Mouse (Mus musculus) heart, adult 2 months (tissue): ENCODE data around the gene Zscan22. TPM values are rescaled to one million over a fixed set of nuclear protein-coding genes. Genes with fewer than 3 reads are reported as not detected.

Source experiments
- DNase-seq, 2 experiments: peaks; one replicate each; pipeline ENCODE4 v3.0.0; 2021
- H3K27ac ChIP-seq: fragments of 200-600 bp; 2 replicates; pipeline ENCODE4 v1.8.1; 2022
- H3K27me3 ChIP-seq: fragments of 200-500 bp; 2 replicates; pipeline ENCODE4 v1.6.1; 2012; ENCODE audit warnings: mild to moderate bottlenecking, low read length, inconsistent platforms, mixed read lengths; ENCODE audit not compliant: control insufficient read depth, insufficient read depth
- H3K36me3 ChIP-seq: fragments of 200-500 bp; 2 replicates; pipeline ENCODE4 v1.6.1; 2012; ENCODE audit warnings: low read length, inconsistent platforms; ENCODE audit not compliant: control insufficient read depth, insufficient read depth
- H3K4me1 ChIP-seq: fragments of 200-500 bp; 2 replicates; pipeline ENCODE4 v1.6.1; 2011; ENCODE audit warnings: low read length; ENCODE audit not compliant: control insufficient read depth, insufficient read depth
- H3K4me3 ChIP-seq: fragments of 200-600 bp; 2 replicates; pipeline ENCODE4 v1.8.1; 2022
- H3K79me2 ChIP-seq: fragments of 200-500 bp; replicated peaks from 2 replicates; pipeline ENCODE4 v1.6.1; 2012; ENCODE audit warnings: mild to moderate bottlenecking, inconsistent platforms, low read length, moderate library complexity, mixed read lengths; ENCODE audit not compliant: control insufficient read depth, insufficient read depth
- H3K9ac ChIP-seq: fragments of 200-500 bp; 2 replicates; pipeline ENCODE4 v1.6.1; 2012; ENCODE audit warnings: low read depth, mild to moderate bottlenecking, control low read depth, inconsistent platforms, low read length, mixed read lengths
- CTCF ChIP-seq: fragments of 200-600 bp; IDR thresholded peaks from 2 replicates; pipeline ENCODE4 v1.8.1; 2022; ENCODE audit warnings: antibody characterized with exemption, mild to moderate bottlenecking, moderate library complexity
- EP300 ChIP-seq: fragments of 200-500 bp; IDR thresholded peaks from 2 replicates; pipeline ENCODE4 v1.6.1; 2011; ENCODE audit warnings: low read depth, low read length, control low read depth; ENCODE audit not compliant: insufficient read depth
- POLR2A ChIP-seq: fragments of 200-500 bp; IDR thresholded peaks from 2 replicates; pipeline ENCODE4 v1.6.1; 2011; ENCODE audit warnings: mild to moderate bottlenecking, low read depth, low read length, control low read depth; ENCODE audit not compliant: insufficient read depth
- WGBS: fragments of 180-500 bp; shearing (Covaris S2); methylation state at CpG from one replicate; pipeline ENCODE4 v1.1.7; 2018; 5-methylcytosine and 5-hydroxymethylcytosine counted together
- intact Hi-C: fragments of 180-260 bp; cut with DNase I; formaldehyde crosslinking; loops from one replicate; pipeline ENCODE4 v1.15.1; 2025
- polyA plus RNA-seq: library from polyadenylated mRNA; depleted of rRNA; stranded (reverse); fragments of >200 nt; gene quantifications from 2 replicates; pipeline ENCODE4 v1.2.3, GENCODE M21; 2012; rRNA removed
- total RNA-seq, 2 experiments: library from RNA; stranded (reverse); gene quantifications; 2 replicates each; pipeline ENCODE4 v1.2.3; 2021

Gene Zscan22
- total and polyA plus RNA-seq, 3 experiments: 5.7 to 6.0 (median 5.7) TPM

GRCm38 (mm10) chr7:12949872-12950229 is 52.2 kb downstream of the Zscan22 start:
- intact Hi-C loops: loop anchor here (2.0 kb wide), 3 partner anchors 15 to 29 kb away; partner anchors contain the start of genes Rnf225 and Zfp324
- Histone ChIP-seq H3K4me3 (peak overlapping the region; percentile 76), H3K9ac (peak overlapping the region; percentile 55), H3K79me2 (no peaks in the 10 kb centered on the region), H3K27ac (peak overlapping the region; percentile 72), H3K4me1 (peaks cover 2% of the 10 kb centered on the region), H3K27me3 (no peaks in the 10 kb centered on the region), H3K36me3 (no peaks in the 10 kb centered on the region)
- WGBS: under 1% methylated on average over 16 of the region's 16 CpGs
- no peak for TF ChIP-seq CTCF
- no peak for TF ChIP-seq POLR2A
- no peak for TF ChIP-seq EP300
- DNase-seq: no peak

GRCm38 (mm10) chr7:12954896-12955295 is 57.3 kb downstream of the Zscan22 start:
- Histone ChIP-seq H3K36me3 (no peaks in the 10 kb centered on the region), H3K79me2 (no peaks in the 10 kb centered on the region), H3K4me3 (no peak overlapping the region), H3K27ac (no peak overlapping the region), H3K4me1 (peaks cover 2% of the 10 kb centered on the region), H3K27me3 (no peaks in the 10 kb centered on the region), H3K9ac (no peak overlapping the region)
- intact Hi-C loops: no loop called here
- WGBS: 47% methylated on average over 3 of the region's 3 CpGs
- no peak for DNase-seq
- no peak for TF ChIP-seq EP300
- TF ChIP-seq POLR2A: no peak
- TF ChIP-seq CTCF: peak; percentile 27; the same call in 1 of the 2 replicates

GRCm38 (mm10) chr7:12957511-12957910 is 59.9 kb downstream of the Zscan22 start:
- no peak for DNase-seq
- intact Hi-C loops: no loop called here
- 69% methylated on average over 5 of the region's 5 CpGs for WGBS

More at GRCm38 (mm10) chr7:12957511-12957910, 59.9 kb downstream of the Zscan22 start:
- Histone ChIP-seq H3K4me1 (no peaks in the 10 kb centered on the region), H3K27me3 (no peaks in the 10 kb centered on the region), H3K4me3 (no peak overlapping the region), H3K9ac (no peak overlapping the region), H3K79me2 (no peaks in the 10 kb centered on the region), H3K36me3 (no peaks in the 10 kb centered on the region), H3K27ac (no peak overlapping the region)
- no peak for TF ChIP-seq CTCF

Other genes starting within 250 kb of the Zscan22 start
- gene Vmn2r55, start 212.8 kb upstream of the Zscan22 start, total RNA-seq: not detected
- gene Vmn2r55, start 212.8 kb upstream of the Zscan22 start, polyA plus RNA-seq: not detected in 2 replicates
- gene Vmn2r56, start 162.8 kb upstream of the Zscan22 start, total RNA-seq: not detected
- gene Vmn2r56, start 162.8 kb upstream of the Zscan22 start, polyA plus RNA-seq: not detected in 2 replicates
- gene Zscan18, start 94.2 kb upstream of the Zscan22 start, total RNA-seq: 1 to 10 TPM in 1 of 2 experiments, under 1 TPM in 1; 0.73 to 1.1 TPM
- 1.1 TPM in 2 replicates for gene Zscan18, start 94.2 kb upstream of the Zscan22 start, polyA plus RNA-seq
- 1 to 10 TPM; 4.9 to 5.2 TPM for gene Zfp329, start 79.0 kb upstream of the Zscan22 start, total RNA-seq
- gene Zfp329, start 79.0 kb upstream of the Zscan22 start, polyA plus RNA-seq: 1.1 and 2.9 TPM in 2 replicates
- 10 to 100 TPM; 15.9 to 18.0 TPM for gene Zfp110, start 63.1 kb upstream of the Zscan22 start, total RNA-seq
- gene Zfp110, start 63.1 kb upstream of the Zscan22 start, polyA plus RNA-seq: 4.9 and 9.6 TPM in 2 replicates
- 1 to 10 TPM; 3.0 to 3.5 TPM for gene Zfp128, start 16.6 kb upstream of the Zscan22 start, total RNA-seq
- gene Zfp128, start 16.6 kb upstream of the Zscan22 start, polyA plus RNA-seq: 1.3 and 3.0 TPM in 2 replicates
- gene Rps5, start 24.5 kb downstream of the Zscan22 start, total RNA-seq: 100 to 1,000 TPM; 525 to 621 TPM
- gene Rps5, start 24.5 kb downstream of the Zscan22 start, polyA plus RNA-seq: 842 and 914 TPM in 2 replicates
- gene Rnf225, start 29.6 kb downstream of the Zscan22 start, total RNA-seq: under 1 TPM; 0.18 to 0.23 TPM
- gene Rnf225, start 29.6 kb downstream of the Zscan22 start, polyA plus RNA-seq: 0.12 and 0.14 TPM in 2 replicates
- 1 to 10 TPM; 2.6 to 3.6 TPM for gene Zfp324, start 68.0 kb downstream of the Zscan22 start, total RNA-seq
- gene Zfp324, start 68.0 kb downstream of the Zscan22 start, polyA plus RNA-seq: 2.3 and 2.9 TPM in 2 replicates
- 1 to 10 TPM; 2.2 to 2.9 TPM for gene Zfp446, start 80.0 kb downstream of the Zscan22 start, total RNA-seq
- gene Zfp446, start 80.0 kb downstream of the Zscan22 start, polyA plus RNA-seq: 4.2 and 6.4 TPM in 2 replicates
- not detected for gene Slc27a5, start 100.4 kb downstream of the Zscan22 start, total RNA-seq
- 0.59 and 0.82 TPM in 2 replicates for gene Slc27a5, start 100.4 kb downstream of the Zscan22 start, polyA plus RNA-seq
- gene Trim28, start 101.3 kb downstream of the Zscan22 start, total RNA-seq: 10 to 100 TPM; 83.8 to 86.0 TPM
- gene Trim28, start 101.3 kb downstream of the Zscan22 start, polyA plus RNA-seq: 139 and 195 TPM in 2 replicates
- 1 to 10 TPM; 6.8 to 9.3 TPM for gene Zbtb45, start 112.2 kb downstream of the Zscan22 start, total RNA-seq
- gene Zbtb45, start 112.2 kb downstream of the Zscan22 start, polyA plus RNA-seq: 8.6 and 14.1 TPM in 2 replicates
- 100 to 1,000 TPM; 137 to 139 TPM for gene Chmp2a, start 137.0 kb downstream of the Zscan22 start, total RNA-seq
- gene Chmp2a, start 137.0 kb downstream of the Zscan22 start, polyA plus RNA-seq: 66.1 and 99.2 TPM in 2 replicates
- 100 to 1,000 TPM; 169 to 201 TPM for gene Ube2m, start 140.5 kb downstream of the Zscan22 start, total RNA-seq
- 242 and 328 TPM in 2 replicates for gene Ube2m, start 140.5 kb downstream of the Zscan22 start, polyA plus RNA-seq
- under 1 TPM; 0.45 to 0.50 TPM for gene Mzf1, start 156.9 kb downstream of the Zscan22 start, total RNA-seq
- 0.47 and 0.59 TPM in 2 replicates for gene Mzf1, start 156.9 kb downstream of the Zscan22 start, polyA plus RNA-seq
- gene Vmn1r85, start 197.4 kb downstream of the Zscan22 start, total RNA-seq: not detected
- gene Vmn1r85, start 197.4 kb downstream of the Zscan22 start, polyA plus RNA-seq: not detected in 2 replicates
- not detected for gene Vmn1r86, start 222.1 kb downstream of the Zscan22 start, total RNA-seq
- not detected in 2 replicates for gene Vmn1r86, start 222.1 kb downstream of the Zscan22 start, polyA plus RNA-seq
- not detected for gene Vmn1r87, start 242.3 kb downstream of the Zscan22 start, total RNA-seq
- not detected in 2 replicates for gene Vmn1r87, start 242.3 kb downstream of the Zscan22 start, polyA plus RNA-seq